Mouse (Mus musculus) lung, postnatal 10 days (tissue): ENCODE data around the gene H2-M2.
"Not testable (repeated sequence)": the region's sequence is repeated elsewhere in the genome, so short reads cannot be mapped to it uniquely, and the experiment has no call there.

Experiments
- DNase-seq: peaks from one replicate; pipeline ENCODE4 v3.0.0; 2021

H2-M2 gene

GRCm38 (mm10) chr17:37483452-37483851, at the start of gene H2-M2:
H2-M2 (minus strand) TSS chr17:37483552.
- no peak for DNase-seq

- DNase-seq: not testable (repeated sequence)
Observed at GRCm38 (mm10) chr17:37525427-37525826, 42.1 kb upstream of the H2-M2 start.

- not testable (repeated sequence) for DNase-seq
Observed at GRCm38 (mm10) chr17:37524612-37525011, 41.3 kb upstream of the H2-M2 start.

GRCm38 (mm10) chr17:37507730-37508129, 24.4 kb upstream of the H2-M2 start, which contains the start of gene Olfr111:
Olfr111 (plus strand) TSS chr17:37508030.
- no peak for DNase-seq

- DNase-seq: no peak
Observed at GRCm38 (mm10) chr17:37491930-37492518, 8.7 kb upstream of the H2-M2 start, which contains the start of gene Olfr110. Olfr110 (plus strand) TSS chr17:37492468.

GRCm38 (mm10) chr17:37458616-37459015, 24.7 kb downstream of the H2-M2 start, which contains the start of gene Olfr109:
Olfr109 (plus strand) TSS chr17:37458916.
- no peak for DNase-seq

GRCm38 (mm10) chr17:37445180-37445579, 38.2 kb downstream of the H2-M2 start, which contains the start of gene Olfr108:
Olfr108 (plus strand) TSS chr17:37445480.
- DNase-seq: no peak
